Mouse (Mus musculus): ENCODE measurements around the gene Prkag2. TPM values are rescaled to one million over a fixed set of nuclear protein-coding genes. Genes with fewer than 3 reads are reported as not detected.

The Prkag2 gene
- polyA plus RNA-seq, 2 experiments, result 3.1 to 4.0 TPM

DNA sequence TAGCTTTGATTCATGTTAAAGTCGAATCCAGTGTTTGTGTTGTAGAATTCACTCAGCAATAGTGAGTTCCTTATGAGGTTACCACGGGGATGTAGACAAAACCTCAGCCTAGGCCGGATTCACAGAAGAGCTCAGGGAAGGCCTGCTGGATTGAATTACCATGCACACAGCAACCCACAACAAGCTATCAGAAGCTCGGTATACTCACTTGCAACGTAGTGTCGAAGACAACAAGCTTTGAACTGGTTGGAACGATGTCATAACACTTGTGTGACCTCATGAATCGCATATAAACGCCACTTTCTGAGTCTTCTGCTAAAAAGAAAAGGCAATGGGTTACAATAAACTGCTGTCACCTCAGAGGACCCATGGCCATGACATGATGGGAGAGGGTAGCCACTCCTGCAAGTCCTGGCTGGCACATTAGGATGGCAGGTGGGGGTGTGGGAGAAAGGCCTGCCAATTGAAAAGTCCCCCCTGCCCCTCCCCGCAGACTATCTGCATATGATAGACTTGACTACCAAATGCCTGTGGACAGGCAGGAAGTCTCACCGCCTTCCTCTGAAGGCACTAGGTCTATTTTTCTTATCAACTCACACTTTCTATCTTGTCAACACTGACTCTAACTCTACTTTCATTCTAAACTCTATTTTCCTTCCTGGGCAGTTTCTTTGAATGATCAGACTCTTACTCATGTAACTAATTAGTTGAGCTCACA, 211.4 kb downstream of the Prkag2 start:
- Histone ChIP-seq H3K27ac (no peak overlapping the region), H3K27me3 (ENCODE audit: control insufficient read depth, insufficient read depth, low read length) (no peaks in the 10 kb centered on the region), H3K9ac (replicated peaks) (no peak overlapping the region), H3K4me3 (ENCODE audit: insufficient read depth in 1 of 2, low read depth in 2 of 2, low read length in 2 of 2) (no peak overlapping the region), H3K4me1 (replicated peaks; ENCODE audit: control insufficient read depth in 2 of 2, insufficient read depth in 2 of 2, low read length in 1 of 2) (no peaks in the 10 kb centered on the region), H3K4me2 (ENCODE audit: low read depth) (no peak overlapping the region), H3K36me3 (replicated peaks; ENCODE audit: control insufficient read depth, insufficient read depth, low read depth) (no peaks in the 10 kb centered on the region), H3K9me3 (ENCODE audit: control insufficient read depth, low read length) (no peaks in the 10 kb centered on the region)
- WGBS (ENCODE audit: insufficient replicate concordance), result 64% methylated on average over 11 of the region's 11 CpGs
- ATAC-seq (ENCODE audit: insufficient read depth) (no peak), DNase-seq (ENCODE audit: low read depth in 3 of 3, low spot score in 3 of 3) (no peak)
- no peak for TF ChIP-seq EP300 (IDR thresholded peaks at IDR 0.05; ENCODE audit: low read depth)
- TF ChIP-seq CTCF (IDR thresholded peaks at IDR 0.05; ENCODE audit: low read depth), result no peak

- Histone ChIP-seq H3K4me1 (replicated peaks; ENCODE audit: control insufficient read depth in 2 of 2, insufficient read depth in 2 of 2, low read length in 1 of 2) (no peaks in the 10 kb centered on the region), H3K4me3 (ENCODE audit: insufficient read depth in 1 of 2, low read depth in 2 of 2, low read length in 2 of 2) (no peak overlapping the region), H3K4me2 (ENCODE audit: low read depth) (no peak overlapping the region), H3K36me3 (replicated peaks; ENCODE audit: control insufficient read depth, insufficient read depth, low read depth) (no peaks in the 10 kb centered on the region), H3K9ac (replicated peaks) (no peak overlapping the region), H3K9me3 (ENCODE audit: control insufficient read depth, low read length) (no peaks in the 10 kb centered on the region), H3K27me3 (ENCODE audit: control insufficient read depth, insufficient read depth, low read length) (no peaks in the 10 kb centered on the region), H3K27ac (no peak overlapping the region)
- 68% methylated on average over 8 of the region's 8 CpGs for WGBS (ENCODE audit: insufficient replicate concordance)
- DNase-seq (ENCODE audit: low read depth in 3 of 3, low spot score in 3 of 3) (no peak), ATAC-seq (ENCODE audit: insufficient read depth) (no peak)
- TF ChIP-seq CTCF (IDR thresholded peaks at IDR 0.05; ENCODE audit: low read depth) (no peak), EP300 (IDR thresholded peaks at IDR 0.05; ENCODE audit: low read depth) (no peak)
These were observed 213.2 kb downstream of the Prkag2 start for GRCm38 (mm10) chr5:24887271-24887670.

- Histone ChIP-seq H3K9me3 (ENCODE audit: control insufficient read depth, low read length) (no peaks in the 10 kb centered on the region), H3K4me3 (ENCODE audit: insufficient read depth in 1 of 2, low read depth in 2 of 2, low read length in 2 of 2) (no peak overlapping the region), H3K36me3 (replicated peaks; ENCODE audit: control insufficient read depth, insufficient read depth, low read depth) (no peaks in the 10 kb centered on the region), H3K4me1 (replicated peaks; ENCODE audit: control insufficient read depth in 2 of 2, insufficient read depth in 2 of 2, low read length in 1 of 2) (peaks cover 0 to 15% of the 10 kb centered on the region in 2 experiments; a peak in 3 of 4 replicates), H3K9ac (replicated peaks) (no peak overlapping the region), H3K4me2 (ENCODE audit: low read depth) (no peak overlapping the region), H3K27me3 (ENCODE audit: control insufficient read depth, insufficient read depth, low read length) (no peaks in the 10 kb centered on the region), H3K27ac (no peak overlapping the region)
- WGBS (ENCODE audit: insufficient replicate concordance), result 51% methylated on average over 4 of the region's 4 CpGs
- TF ChIP-seq EP300 (IDR thresholded peaks at IDR 0.05; ENCODE audit: low read depth), result no peak
- TF ChIP-seq CTCF (IDR thresholded peaks at IDR 0.05; ENCODE audit: low read depth), result no peak
- DNase-seq (ENCODE audit: low read depth in 3 of 3, low spot score in 3 of 3) (no peak), ATAC-seq (ENCODE audit: insufficient read depth) (no peak)
These were observed 221.7 kb downstream of the Prkag2 start for GRCm38 (mm10) chr5:24878713-24879112.

DNA sequence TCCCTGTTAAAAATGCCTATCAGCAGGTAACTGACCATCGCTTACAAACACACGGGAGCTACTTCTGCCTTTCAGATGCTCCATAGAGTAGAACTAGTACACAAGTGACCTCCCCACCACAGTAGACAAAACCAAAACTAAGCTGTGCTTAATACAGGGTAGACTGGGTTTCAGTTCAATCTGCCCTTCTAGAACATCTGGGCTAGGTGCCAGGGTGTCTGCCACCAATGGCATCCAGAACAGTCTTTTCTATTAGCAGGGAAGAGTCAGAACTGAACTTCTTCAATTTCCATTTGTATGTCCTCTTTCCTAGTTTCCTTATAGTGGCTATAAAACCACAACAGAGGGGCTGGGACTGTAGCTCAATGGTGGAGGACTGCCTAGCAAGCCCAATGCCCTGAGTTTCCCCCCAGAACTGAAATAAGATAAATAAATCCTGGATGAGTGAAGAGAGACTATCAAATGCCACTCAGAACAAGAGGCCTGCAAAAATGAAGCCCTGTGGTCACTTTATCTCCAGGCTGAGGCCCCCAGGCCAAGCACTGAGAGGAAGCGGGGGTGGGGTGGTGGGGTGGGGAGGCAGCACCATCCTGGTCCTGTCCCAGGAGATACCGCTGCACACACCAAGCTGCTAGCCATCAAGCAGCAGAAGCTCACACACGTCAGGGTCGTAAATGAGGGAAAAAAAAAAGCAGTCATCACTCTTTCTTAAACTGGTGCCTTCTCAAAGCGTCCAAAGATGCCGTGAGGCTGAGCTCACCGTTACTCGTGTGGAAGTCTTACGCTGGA, 222.4 kb downstream of the Prkag2 start:
- H3K4me1 ChIP-seq (replicated peaks; ENCODE audit: control insufficient read depth in 2 of 2, insufficient read depth in 2 of 2, low read length in 1 of 2), result peaks cover 0 to 15% of the 10 kb centered on the region in 2 experiments; a peak in 3 of 4 replicates
- H3K4me2 ChIP-seq (ENCODE audit: low read depth), result no peak overlapping the region
- ATAC-seq (ENCODE audit: insufficient read depth) (peak; percentile 63), DNase-seq (ENCODE audit: low read depth in 3 of 3, low spot score in 3 of 3) (no peak)
- no peak for TF ChIP-seq CTCF (IDR thresholded peaks at IDR 0.05; ENCODE audit: low read depth)
- no peak for TF ChIP-seq EP300 (IDR thresholded peaks at IDR 0.05; ENCODE audit: low read depth)
- H3K4me3 ChIP-seq (ENCODE audit: insufficient read depth in 1 of 2, low read depth in 2 of 2, low read length in 2 of 2), result no peak overlapping the region
- H3K27me3 ChIP-seq (ENCODE audit: control insufficient read depth, insufficient read depth, low read length), result no peaks in the 10 kb centered on the region
- H3K36me3 ChIP-seq (replicated peaks; ENCODE audit: control insufficient read depth, insufficient read depth, low read depth), result no peaks in the 10 kb centered on the region
- H3K9me3 ChIP-seq (ENCODE audit: control insufficient read depth, low read length), result no peaks in the 10 kb centered on the region
- no peak overlapping the region for H3K27ac ChIP-seq
- 21% methylated on average over 11 of the region's 11 CpGs for WGBS (ENCODE audit: insufficient replicate concordance)
- no peak overlapping the region for H3K9ac ChIP-seq (replicated peaks)

DNA sequence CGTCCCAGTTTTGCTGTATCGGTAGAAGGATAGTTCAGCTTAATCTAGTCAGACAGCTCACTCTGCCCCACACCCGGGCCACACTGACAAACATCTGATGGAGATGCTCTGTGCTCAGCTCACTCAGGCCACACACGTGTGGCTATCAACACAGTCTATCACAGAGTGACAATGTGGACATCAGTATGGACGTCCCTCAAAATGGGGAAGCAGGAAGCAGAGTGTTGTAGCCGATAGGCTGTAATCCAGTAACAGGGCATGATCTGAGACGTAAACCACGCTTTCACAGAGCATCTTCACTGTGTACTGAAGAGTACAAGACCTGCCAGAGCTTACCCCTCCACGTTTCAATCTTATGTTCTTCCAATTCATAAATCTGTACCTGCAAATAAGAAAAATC, 223.8 kb downstream of the Prkag2 start:
- WGBS (ENCODE audit: insufficient replicate concordance), result 28% methylated on average over 9 of the region's 9 CpGs

More for the DNA sequence above, 223.8 kb downstream of the Prkag2 start:
- H3K4me1 ChIP-seq (replicated peaks; ENCODE audit: control insufficient read depth in 2 of 2, insufficient read depth in 2 of 2, low read length in 1 of 2), result peaks cover 0 to 15% of the 10 kb centered on the region in 2 experiments; a peak in 3 of 4 replicates
- H3K9ac ChIP-seq (replicated peaks), result no peak overlapping the region
- no peak overlapping the region for H3K4me3 ChIP-seq (ENCODE audit: insufficient read depth in 1 of 2, low read depth in 2 of 2, low read length in 2 of 2)
- ATAC-seq (ENCODE audit: insufficient read depth) (no peak), DNase-seq (ENCODE audit: low read depth in 3 of 3, low spot score in 3 of 3) (no peak)
- H3K27ac ChIP-seq, result no peak overlapping the region
- TF ChIP-seq EP300 (IDR thresholded peaks at IDR 0.05; ENCODE audit: low read depth) (no peak), CTCF (IDR thresholded peaks at IDR 0.05; ENCODE audit: low read depth) (no peak)
- H3K4me2 ChIP-seq (ENCODE audit: low read depth), result no peak overlapping the region
- H3K9me3 ChIP-seq (ENCODE audit: control insufficient read depth, low read length), result no peaks in the 10 kb centered on the region
- H3K27me3 ChIP-seq (ENCODE audit: control insufficient read depth, insufficient read depth, low read length), result no peaks in the 10 kb centered on the region
- H3K36me3 ChIP-seq (replicated peaks; ENCODE audit: control insufficient read depth, insufficient read depth, low read depth), result no peaks in the 10 kb centered on the region
